Mouse (Mus musculus): ENCODE results near the gene Ccdc24. TPM values are rescaled to one million over a fixed set of nuclear protein-coding genes. Genes with fewer than 3 reads are reported as not detected.

Gene Ccdc24
- total RNA-seq, 2 experiments from 2014 or later: 0.70 to 0.99 TPM

DNA sequence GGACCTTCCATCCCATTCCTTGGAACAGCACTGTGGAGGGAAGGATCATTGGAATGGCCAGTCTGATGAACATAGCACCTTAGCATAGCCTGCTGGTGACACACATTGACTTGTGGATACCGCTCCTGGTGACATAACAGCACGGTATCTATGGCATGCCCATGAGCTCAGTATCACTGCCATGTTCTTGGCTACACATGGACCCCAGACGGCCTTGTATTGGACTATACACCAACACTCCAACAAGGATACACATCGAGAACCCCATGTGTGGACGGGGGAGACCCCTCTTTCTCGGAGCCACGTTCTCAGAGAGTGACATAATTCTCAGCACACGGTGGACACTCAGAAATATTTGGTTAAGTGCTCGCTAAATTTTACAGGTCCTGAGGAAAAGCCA lies 41.6 kb downstream of the Ccdc24 start:
- DNase-seq (ENCODE audit: low spot score in 2 of 2): no peak

DNA sequence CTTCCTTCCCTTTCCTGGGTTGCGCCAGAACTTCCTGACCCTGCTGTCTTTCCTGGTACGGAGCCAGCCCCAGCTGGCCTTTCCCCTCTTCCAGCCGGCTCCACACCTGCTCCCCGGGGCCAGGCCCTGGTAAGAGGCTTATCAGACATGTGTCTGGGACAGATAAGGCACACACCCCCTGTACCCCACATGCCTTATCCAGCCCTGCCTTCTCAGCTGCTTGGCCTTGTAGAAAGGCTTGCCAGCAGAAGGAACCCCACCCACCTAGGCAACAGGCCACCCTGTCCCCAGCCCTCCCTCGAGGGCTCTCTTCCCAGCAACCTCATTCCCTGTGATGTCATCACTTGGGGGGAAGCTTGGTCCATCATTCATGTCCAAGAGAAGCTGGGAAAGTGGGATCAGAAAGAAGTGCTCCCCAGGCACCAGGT lies 42.2 kb downstream of the Ccdc24 start:
- peak in 1 of 2 experiments; percentile 38 for DNase-seq (ENCODE audit: low spot score in 2 of 2)

DNA sequence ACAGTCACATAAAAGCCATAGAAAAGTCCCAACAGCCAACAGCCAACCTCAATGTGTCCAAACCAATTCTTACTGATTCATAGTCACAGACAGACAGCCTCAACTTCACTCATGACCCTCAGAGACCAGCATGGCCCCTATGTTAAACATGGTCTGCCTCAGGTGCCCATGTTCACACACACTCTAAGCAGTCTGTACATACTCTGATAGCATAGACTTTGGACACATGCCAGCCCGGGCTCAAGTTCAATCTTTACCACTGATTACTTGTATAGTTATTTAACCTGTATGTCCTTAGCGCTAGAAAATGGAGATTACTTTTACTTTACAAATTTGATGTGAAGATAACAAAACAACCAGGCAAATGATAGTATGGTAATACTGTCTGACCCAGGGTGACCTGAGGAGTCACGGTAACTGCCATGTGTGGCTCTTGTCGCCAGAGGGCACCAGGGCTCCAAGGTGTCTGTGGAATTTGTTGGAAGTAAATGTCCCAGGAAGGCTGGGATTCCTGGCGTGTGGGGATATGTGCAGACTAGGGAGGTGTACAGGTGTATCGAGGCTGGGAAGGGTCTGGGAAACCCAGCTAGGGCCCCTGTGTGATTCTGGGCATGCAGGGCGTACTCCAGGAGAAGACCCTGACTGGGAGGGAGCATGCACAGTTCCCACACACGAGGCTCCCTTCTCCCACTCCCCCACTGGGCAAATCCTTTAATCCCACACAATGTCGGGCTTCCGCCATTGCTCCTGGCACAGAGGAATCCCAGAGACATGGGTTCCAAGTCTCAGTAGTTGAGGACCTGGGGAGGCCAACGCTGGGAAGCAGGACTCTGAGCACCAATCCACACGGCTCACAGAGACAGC lies 42.9 kb downstream of the Ccdc24 start:
- peak; percentile 67 to 72 for DNase-seq (ENCODE audit: low spot score in 2 of 2)

DNA sequence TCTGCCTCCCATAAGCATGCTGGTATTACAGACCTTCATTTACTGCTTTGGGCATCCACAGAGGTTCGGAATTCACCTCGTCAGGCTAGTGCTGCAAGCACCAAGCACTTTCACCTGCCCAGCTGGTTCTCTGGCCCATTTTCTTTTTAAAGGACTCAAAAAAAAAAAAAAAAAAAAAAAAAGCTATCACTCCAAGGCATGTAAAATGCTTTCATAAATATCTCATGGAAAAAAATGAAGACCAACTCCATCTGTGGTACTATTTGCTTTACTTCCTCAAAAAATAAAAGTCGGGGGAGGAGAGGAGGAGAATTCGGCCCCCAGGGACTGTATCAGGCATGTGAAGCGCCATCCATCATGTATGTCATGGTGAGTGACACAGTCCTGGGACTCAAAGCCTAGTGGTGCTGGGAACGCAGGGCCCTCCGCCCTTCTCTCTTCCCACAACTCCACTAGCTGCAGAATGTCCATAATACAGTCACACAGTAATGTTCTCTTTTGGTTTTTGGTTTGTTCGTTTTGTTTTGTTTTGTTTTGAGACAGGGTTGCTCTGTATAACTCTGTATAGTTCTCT lies 43.7 kb downstream of the Ccdc24 start:
- no peak for DNase-seq (ENCODE audit: low spot score in 2 of 2)

DNA sequence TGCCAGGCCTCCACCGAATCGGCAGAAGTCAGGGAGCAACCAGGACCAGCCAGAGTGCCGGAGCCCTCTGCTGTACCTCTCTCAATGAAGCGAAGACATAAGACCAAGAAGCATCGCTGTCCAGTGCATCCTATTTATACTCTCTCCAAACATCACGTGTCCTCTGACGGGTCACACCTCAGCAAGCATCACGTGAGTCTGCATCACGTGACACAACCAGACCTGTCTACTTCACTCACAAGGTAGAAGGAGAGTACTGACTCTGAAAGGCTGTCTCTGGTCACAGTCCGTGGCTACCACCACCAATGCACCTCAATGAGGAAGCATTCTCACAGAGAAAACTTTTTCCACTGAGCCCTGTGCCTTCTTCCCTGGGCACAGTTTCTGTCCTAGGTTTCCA lies 54.3 kb downstream of the Ccdc24 start:
- DNase-seq (ENCODE audit: low spot score in 2 of 2): no peak

DNA sequence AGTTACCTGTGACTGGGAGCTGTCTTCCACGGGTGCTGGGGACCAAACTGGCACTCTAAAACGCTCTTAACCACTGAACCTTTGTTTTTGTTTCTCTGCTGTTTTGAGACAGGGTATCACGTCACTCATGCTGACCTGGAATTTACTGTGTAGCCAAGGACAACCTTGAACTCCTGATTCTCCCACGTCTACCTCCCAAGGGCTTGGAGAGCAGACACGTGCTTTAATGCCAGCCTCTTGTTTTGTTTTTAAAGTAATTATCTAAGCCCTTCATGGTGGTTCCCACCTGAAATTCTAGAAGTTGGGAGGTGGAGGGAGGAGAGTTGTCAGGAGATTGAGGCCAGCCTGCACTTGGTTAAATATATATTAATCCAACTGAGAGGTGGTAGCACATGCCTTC lies 55.6 kb downstream of the Ccdc24 start:
- no peak for DNase-seq (ENCODE audit: low spot score in 2 of 2)

Other genes with a start within 250 kb of the Ccdc24 start
- 10 to 100 TPM; 20.6 to 23.3 TPM for gene Dmap1, start 190.3 kb downstream of the Ccdc24 start, total RNA-seq (2021)
- gene Gm12845, start 148.1 kb downstream of the Ccdc24 start, total RNA-seq (2021): not detected
- gene Klf17, start 106.9 kb downstream of the Ccdc24 start, total RNA-seq (2021): not detected
- gene Slc6a9, start 38.1 kb downstream of the Ccdc24 start, total RNA-seq (2021): 10 to 100 TPM in 1 of 2 experiments, 1 to 10 TPM in 1; 6.5 to 11.8 TPM
- 10 to 100 TPM in 1 of 2 experiments, 1 to 10 TPM in 1; 9.9 to 12.9 TPM for gene B4galt2, start 10.9 kb upstream of the Ccdc24 start, total RNA-seq (2021)
- 100 to 1,000 TPM; 222 to 245 TPM for gene Atp6v0b, start 14.8 kb upstream of the Ccdc24 start, total RNA-seq (2021)
- 10 to 100 TPM; 11.7 to 13.3 TPM for gene Dph2, start 19.5 kb upstream of the Ccdc24 start, total RNA-seq (2021)
- 10 to 100 TPM; 51.6 to 56.3 TPM for gene Ipo13, start 42.4 kb upstream of the Ccdc24 start, total RNA-seq (2021)
- under 1 TPM in 1 of 2 experiments, not detected in 1; 0.38 TPM for gene Artn, start 57.2 kb upstream of the Ccdc24 start, total RNA-seq (2021)

Measured in adrenal gland, adult 18-20 months (tissue).